Mouse (Mus musculus) brain, embryonic 14.5 days (tissue): ENCODE measurements around the gene Cd59b. TPM values are rescaled to one million over a fixed set of nuclear protein-coding genes. Genes with fewer than 3 reads are reported as not detected.

Source experiments
- DNase-seq: peaks from one replicate; pipeline ENCODE4 v3.0.0-alpha.2; 2011; ENCODE audit warnings: low read depth
- CTCF ChIP-seq: fragments of 200-500 bp; IDR thresholded peaks from 2 replicates; pipeline ENCODE4 v1.5.1; 2012; ENCODE audit warnings: inconsistent platforms, mild to moderate bottlenecking, moderate library complexity, borderline replicate concordance; ENCODE audit not compliant: insufficient read depth, insufficient read length; ENCODE audit errors: extremely low read depth
- POLR2A ChIP-seq: fragments of 200-500 bp; IDR thresholded peaks from 2 replicates; pipeline ENCODE4 v1.6.1; 2012; ENCODE audit warnings: mild to moderate bottlenecking, inconsistent platforms, borderline replicate concordance; ENCODE audit not compliant: poor library complexity, insufficient read depth, insufficient read length, severe bottlenecking; ENCODE audit errors: extremely low read depth
- polyA plus RNA-seq: library from polyadenylated mRNA; depleted of rRNA; stranded (reverse); fragments of >200 nt; gene quantifications from 2 replicates; pipeline ENCODE4 v1.2.3, GENCODE M21; 2012; rRNA removed

Gene Cd59b
- 1.4 and 2.0 TPM in 2 replicates for polyA plus RNA-seq

DNA sequence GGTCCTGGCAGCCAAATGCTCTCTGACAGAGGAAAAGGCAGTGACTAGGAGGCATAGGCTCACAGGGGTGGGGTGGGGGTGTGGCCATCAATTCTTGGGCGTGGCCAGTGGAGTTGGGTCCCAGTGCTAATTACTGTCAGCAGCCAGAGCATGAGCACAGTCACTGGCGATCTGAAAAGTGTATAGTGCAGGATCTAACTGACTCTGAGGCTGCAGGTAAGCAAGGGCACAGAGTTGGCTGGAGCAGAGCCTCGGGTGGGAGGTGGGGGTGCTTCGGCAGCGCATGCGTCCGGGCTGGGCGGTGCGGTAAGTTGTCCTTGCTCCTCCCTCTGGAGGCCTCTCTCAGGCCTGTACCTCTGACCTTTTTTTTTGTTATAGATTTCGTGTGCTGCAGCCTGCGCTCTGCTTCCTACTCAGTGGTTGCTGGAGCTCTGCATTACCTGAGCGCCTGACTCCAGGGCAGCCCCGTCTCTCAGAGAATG is at the start of gene Cd59b:
Cd59b (plus strand) TSS at position 146 of the 482 bp plus-strand sequence.
- peak; percentile 66 for DNase-seq
- TF ChIP-seq CTCF (no peak), POLR2A (no peak)

DNA sequence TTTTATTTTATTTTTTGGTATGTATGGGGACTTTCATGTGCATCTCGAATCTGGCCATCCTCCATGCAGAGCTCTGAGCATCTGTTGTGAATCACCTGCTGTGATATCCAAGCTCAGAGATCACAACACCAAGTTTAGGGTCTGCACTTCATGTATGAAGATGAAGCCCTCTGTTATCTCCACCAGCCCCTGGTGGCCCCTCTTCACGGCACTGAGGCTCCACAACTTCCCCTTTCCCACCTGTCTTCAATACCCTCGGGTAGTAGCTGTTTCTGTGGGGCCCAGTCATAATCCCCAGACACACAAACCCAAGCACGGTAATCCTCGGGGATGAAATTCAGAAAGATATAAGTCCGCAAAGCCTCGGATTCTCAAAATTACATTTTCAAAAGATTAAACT is 46.6 kb upstream of the Cd59b start:
- TF ChIP-seq CTCF = no peak
- no peak for TF ChIP-seq POLR2A
- DNase-seq = no peak

DNA sequence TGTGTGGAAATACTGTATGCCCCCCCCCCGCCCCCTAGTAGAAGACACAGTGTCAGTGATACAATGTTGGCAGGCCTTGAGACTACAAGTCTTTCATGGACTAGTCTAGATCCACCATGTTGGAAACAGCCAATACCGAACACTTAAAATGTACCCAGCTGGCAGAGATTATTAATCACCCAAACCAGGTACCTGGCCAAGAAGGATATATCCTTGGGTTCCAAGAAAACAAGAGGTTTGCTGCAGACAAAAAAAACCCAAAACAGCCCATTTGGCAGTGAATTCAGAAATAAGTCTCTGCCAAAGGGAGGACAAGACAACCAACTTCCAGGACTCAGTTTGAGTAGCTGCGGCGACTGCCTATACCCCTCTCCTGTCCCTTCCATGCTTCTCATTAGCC is 45.0 kb upstream of the Cd59b start:
- no peak for DNase-seq
- TF ChIP-seq POLR2A (no peak), CTCF (no peak)

DNA sequence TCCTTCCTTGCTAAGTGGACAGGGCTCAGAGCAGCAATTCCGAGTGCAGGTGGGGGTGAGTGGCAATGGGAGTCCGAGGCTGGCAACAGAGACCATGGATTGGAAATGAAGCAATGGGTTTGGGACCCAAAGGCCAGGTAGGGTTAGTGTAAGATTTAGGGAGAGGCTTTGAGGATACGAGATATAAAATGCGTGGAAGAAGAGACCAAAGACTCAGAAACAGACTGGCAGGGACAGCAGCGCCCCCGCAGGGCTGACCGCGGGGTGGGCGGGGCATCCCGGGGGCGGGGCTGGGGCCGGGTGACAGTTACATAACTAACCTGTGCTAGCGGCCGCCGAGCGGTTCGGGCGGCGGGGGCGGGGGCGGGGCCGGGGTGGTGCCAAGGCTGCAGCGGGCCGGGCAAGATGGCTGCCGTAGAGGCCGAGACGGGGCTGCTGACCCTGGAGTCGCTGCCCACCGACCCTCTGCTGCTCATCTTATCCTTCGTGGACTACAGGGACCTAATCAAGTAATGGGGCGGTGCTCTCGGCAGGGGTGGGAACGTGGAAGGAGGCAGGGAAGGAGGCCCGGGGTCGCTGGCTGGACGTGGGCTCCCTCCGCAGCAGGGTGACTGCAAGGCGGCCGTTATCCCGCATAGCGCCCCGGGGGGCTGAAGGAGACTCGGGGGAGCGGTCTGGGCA is 42.1 kb upstream of the Cd59b start, which contains the start of gene Fbxo3:
Fbxo3 (plus strand) TSS at position 264 of the 681 bp plus-strand sequence.
- TF ChIP-seq CTCF (no peak), POLR2A (peak; percentile 73; the same call in 1 of the 2 replicates)
- peak; percentile 88 for DNase-seq

DNA sequence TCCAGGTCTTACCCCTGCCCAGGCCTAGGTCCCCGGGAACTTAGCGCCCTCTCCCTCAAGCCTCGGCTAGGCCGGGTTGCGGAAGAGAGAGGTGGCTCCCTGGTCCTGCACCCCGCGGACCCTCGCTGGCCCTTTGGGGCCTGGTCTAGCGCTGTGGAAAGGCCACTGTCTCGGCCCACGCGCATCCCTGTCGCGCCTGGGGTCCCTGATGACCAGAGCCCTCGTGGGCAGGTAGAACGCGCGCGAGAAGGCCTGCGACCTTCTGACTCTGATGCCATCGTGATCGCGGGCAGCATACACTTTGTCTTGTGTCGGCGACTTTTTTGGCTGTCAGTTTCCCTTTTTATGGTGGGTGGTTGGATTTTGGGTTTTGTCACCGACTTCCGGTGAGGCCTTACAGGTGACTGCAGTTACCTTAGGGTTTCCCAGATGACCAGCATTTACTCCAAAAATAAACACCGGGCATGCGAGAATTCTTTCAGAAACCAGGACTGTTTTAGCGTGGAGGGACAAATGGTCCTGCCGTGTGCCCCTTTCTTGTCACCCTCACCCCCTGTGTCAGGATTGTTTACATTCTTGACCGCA is 41.4 kb upstream of the Cd59b start, which contains the start of gene 4931422A03Rik:
4931422A03Rik (minus strand) TSS at position 223 of the 585 bp plus-strand sequence.
- DNase-seq = no peak

DNA sequence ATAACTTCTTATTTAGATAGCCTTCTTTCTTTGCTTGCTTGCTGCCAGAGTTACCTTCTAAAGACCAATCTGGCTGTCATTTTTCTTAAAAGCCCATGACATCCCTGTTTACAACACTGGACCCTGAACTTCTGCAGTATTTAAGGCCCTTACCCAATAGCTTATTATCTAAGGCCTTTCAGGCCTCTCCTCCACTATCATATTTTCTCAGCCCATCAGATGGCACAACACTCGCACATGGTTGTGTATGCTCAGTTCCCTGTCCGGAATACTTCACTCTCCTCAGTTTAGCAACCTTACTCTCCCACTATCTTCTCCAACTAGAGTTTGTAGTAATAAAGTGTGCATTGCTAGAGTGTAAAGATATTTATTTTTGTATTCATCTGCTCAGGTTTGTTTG is 40.6 kb upstream of the Cd59b start:
- no peak for DNase-seq
- TF ChIP-seq CTCF (no peak), POLR2A (no peak)

More for the DNA sequence above, 41.4 kb upstream of the Cd59b start, which contains the start of gene 4931422A03Rik:
- TF ChIP-seq CTCF (no peak), POLR2A (no peak)

DNA sequence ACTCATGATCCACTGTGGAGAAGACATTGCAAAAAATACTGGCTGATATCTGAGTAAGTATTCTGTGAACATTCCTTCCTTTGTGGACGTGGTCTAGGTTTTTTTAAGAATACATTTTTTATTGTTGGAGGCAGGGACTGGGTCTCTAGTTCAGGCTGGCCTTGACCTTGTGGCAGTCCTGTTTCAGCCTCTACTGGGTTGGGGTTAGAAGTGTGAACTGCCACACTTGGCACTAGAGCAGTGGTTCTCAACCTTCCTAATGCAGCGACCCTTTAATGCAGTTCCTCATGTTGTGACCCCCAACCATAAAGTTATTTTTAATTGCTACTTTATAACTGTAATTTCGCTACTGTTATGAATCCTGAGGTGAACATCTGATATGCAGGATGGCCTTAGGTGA is 39.3 kb upstream of the Cd59b start:
- no peak for DNase-seq
- TF ChIP-seq POLR2A (no peak), CTCF (no peak)

DNA sequence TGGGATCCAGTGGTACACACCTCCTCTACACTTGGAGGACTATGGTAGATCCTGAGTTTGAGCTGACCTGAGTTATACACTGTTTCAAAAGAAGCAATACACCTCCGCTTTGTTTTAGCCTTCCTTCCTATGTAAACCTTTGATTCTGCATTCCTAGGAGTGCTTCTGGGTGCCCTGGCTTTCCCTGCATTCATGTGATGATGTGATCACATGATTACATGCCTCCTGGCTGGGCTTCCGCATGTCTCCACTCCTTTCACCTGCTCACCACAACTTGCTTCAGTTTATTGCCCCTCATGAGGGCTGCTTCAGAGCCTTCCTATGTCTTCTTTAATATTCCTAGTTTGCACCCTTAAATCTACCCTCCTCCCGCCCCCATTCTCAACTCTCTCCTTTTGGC is 37.6 kb upstream of the Cd59b start:
- TF ChIP-seq CTCF (no peak), POLR2A (no peak)

DNA sequence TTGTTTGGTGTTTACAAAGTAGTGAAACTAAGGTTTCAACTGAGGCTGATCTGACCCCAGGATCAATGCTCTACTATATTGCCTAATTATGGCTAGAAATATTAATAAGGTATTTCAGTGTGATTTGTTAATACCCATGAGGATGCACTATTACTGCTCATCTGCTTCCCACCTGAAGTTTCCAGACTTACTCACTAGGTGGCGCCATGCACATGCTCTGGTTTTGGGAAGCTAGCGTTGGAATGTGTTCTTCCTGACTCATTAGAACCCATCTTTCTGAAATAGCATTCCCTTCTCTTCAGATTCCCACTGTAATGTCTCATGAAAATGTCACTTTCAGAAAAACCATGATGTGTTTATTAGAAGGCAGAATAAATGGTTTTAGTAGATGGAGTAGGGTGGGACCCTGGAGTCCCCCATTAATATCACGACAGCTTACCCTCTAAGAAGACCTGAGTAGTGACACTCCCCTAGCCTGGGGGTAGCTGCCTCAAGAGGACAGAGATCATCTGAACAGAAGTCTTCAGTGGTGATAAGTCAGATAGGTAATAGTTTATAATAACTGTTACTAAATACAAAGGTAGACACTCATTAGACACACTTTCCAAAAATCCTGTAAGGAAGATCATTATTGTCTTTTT is 34.7 kb upstream of the Cd59b start:
- TF ChIP-seq POLR2A (no peak), CTCF (peak; percentile 82; the same call in 1 of the 2 replicates)
- DNase-seq = peak; percentile 77

More for the DNA sequence above, 37.6 kb upstream of the Cd59b start:
- DNase-seq = no peak

DNA sequence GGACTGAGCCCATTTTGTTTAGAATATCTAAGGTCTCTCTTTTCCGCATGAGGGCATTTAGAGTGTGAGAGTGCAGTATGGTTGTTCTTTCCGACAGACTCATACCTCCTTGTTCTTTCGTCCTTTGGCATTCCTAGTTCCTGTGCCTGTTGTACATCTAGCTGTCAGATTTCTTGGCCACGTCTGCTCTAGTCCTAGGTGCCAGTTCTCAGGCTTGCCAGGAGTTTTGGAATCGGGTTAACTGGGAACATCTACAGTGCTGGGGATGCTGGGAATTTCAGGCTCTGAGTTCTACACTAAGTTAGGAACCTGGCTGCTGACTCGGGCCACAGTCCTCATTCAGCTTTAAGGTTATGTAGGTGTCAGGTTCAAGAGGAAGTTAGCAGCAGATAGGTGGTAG is 34.1 kb upstream of the Cd59b start:
- no peak for DNase-seq
- TF ChIP-seq CTCF (no peak), POLR2A (no peak)

DNA sequence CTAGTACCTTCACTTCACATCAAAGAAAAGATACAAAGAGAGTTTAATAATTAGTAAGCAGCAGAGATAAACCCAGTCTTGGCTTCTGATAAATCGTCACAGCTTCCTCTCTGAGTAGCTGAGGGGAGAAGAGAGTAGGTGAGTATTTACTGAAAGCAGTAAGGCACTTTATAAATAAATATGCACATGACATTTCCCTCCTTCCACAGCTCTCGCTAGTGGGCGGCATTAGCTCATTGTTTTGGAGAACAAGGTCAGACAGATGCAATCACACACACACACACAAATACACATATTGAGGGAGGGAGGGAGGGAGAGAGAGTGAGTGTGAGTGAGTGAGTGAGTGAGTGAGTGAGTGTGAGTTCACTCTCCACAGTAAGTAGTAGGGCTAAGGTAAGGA is 33.3 kb upstream of the Cd59b start:
- no peak for TF ChIP-seq CTCF
- TF ChIP-seq POLR2A = no peak
- no peak for DNase-seq

DNA sequence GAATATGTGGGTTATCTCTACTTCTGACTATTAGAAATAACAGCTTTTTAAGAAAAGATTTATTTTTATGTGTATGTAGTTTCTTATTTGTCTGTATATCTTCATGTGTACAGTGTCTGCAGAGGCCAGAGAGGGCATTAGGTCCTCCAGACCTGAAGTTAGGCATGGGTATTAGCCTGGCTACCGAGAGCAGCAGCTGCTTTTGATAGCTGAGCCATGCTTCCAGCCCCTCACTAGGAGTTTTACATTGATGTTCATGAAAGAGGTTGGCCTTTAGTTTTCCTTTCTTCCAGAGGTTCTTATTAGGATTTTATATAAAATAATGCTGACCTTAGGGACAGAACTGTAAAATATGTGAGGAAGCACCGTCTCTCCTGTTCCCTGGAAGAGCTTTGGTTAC is 31.4 kb upstream of the Cd59b start:
- TF ChIP-seq CTCF = no peak
- no peak for TF ChIP-seq POLR2A

DNA sequence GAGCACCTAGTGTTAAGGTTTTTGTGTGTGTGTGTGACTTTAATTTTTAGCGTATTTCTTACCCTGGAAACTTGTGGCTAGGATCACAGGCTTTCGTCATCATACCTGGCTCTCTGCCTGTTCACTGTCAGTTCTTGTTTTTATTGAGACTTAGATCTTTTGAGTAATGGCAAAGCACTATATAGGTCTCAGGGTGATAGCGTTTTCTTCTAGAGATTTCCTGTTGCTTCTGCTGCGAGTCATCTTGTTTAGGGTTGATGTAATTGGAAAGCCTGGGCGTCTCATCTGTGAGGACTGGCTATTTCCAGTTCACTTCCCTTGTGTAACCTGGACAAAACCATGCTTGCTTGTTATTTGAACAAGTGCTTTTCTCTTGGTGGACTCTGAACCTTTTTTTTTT is 28.0 kb upstream of the Cd59b start:
- TF ChIP-seq POLR2A = no peak
- no peak for TF ChIP-seq CTCF
- no peak for DNase-seq

More for the DNA sequence above, 31.4 kb upstream of the Cd59b start:
- DNase-seq = no peak
